Mouse (Mus musculus) liver, embryonic 14.5 days (tissue): ENCODE measurements around the gene Ascc3.

Source experiments
- CTCF ChIP-seq: IDR thresholded peaks from 2 replicates; pipeline ENCODE4 v1.5.1; 2016; ENCODE audit warnings: antibody characterized with exemption, low read depth, control low read depth
- EP300 ChIP-seq: IDR thresholded peaks from 2 replicates; pipeline ENCODE4 v1.6.1; 2016; ENCODE audit warnings: antibody characterized with exemption, low read depth

DNA sequence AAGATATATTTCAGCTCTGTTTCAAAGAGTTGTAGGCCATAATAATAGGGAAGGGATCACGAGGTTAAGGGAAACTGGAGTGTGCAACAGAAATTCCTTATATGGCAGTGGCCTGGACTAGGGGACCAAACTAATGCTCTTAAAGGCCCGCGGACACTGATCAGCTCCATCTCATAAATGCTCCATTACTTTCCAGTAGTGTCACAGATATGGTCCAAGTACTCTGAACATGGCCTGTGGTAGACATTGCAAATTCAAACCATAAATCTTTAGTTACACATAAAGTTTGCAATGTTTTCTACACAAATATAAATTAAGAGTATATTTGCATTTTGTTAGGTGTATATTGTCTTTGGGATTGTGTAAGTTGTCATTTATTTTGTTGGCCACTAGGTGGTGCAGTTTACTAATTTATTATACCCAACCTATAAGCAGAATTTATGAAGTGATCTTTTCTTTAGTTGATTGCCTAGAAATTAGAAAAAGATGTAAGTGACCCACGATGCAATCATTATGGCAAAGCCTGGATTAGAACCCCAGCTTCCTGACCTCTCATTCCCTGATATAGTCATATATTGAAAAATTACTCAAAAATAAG is 106.5 kb downstream of the Ascc3 start:
- TF ChIP-seq CTCF, result peak; percentile 55
- no peak for TF ChIP-seq EP300
